Mouse (Mus musculus): ENCODE measurements at regions not wholly inside any gene's neighbourhood (a gene's known extent, or its start where the extent isn't known, plus 50 kb on each side); places are given as distances from the start of the nearest gene placed in this dataset.

GRCm38 (mm10) chr14:80237136-80237535, 253.3 kb downstream of the Olfm4 start:
- H3K36me3 ChIP-seq (replicated peaks), result no peaks in the 10 kb centered on the region
- peaks cover 35% of the 10 kb centered on the region for H3K9me3 ChIP-seq (replicated peaks)
- DNase-seq (ENCODE audit: low spot score) (no peak), ATAC-seq (ENCODE audit: extremely low read depth, insufficient number of reproducible peaks, low FRiP score, poor library complexity, severe bottlenecking) (no peak)
- TF ChIP-seq CTCF (IDR thresholded peaks at IDR 0.05; ENCODE audit: low read depth, low read length), result no peak
- no peak for TF ChIP-seq POLR2AphosphoS5 (IDR thresholded peaks at IDR 0.05; ENCODE audit: insufficient replicate concordance, low read depth, low read length)
- no peak for TF ChIP-seq GATA2 (IDR thresholded peaks at IDR 0.05; ENCODE audit: borderline replicate concordance, low read depth, low read length)
- no peak for TF ChIP-seq TAL1 (conservative IDR thresholded peaks at IDR 0.05; ENCODE audit: low read depth, low read length)
- TF ChIP-seq GATA1 (IDR thresholded peaks at IDR 0.05; ENCODE audit: borderline replicate concordance, low read length), result no peak
- H3K4me1 ChIP-seq (ENCODE audit: insufficient read depth, low read depth, low read length), result no peaks in the 10 kb centered on the region
- H3K4me3 ChIP-seq (ENCODE audit: low read depth, low read length), result no peak overlapping the region
- H3K27me3 ChIP-seq (ENCODE audit: insufficient read depth, low read length), result no peaks in the 10 kb centered on the region

DNA sequence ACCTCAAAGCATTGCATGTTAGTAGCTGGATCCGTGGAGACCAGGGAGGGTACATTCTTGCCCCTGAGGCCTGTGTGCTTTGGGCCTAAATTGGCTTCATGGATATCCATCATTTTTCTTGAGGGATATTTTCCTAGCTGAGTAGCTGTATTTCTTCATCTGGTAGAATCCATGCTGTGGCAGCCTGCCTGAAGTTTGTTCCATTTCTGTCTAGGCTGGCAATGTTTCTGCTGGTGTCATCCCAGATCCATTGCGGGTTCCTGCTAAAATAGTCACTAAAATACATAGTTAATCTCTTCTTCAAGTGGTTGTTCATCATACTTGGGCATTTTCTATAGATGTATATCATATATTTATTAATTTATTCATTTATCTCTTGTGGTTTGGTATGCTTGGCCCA, 253.7 kb downstream of the Olfm4 start:
- no peak for TF ChIP-seq CTCF (IDR thresholded peaks at IDR 0.05; ENCODE audit: low read depth, low read length)
- TF ChIP-seq GATA2 (IDR thresholded peaks at IDR 0.05; ENCODE audit: borderline replicate concordance, low read depth, low read length), result no peak
- Histone ChIP-seq H3K9me3 (replicated peaks) (peaks cover 35% of the 10 kb centered on the region), H3K4me1 (ENCODE audit: insufficient read depth, low read depth, low read length) (no peaks in the 10 kb centered on the region), H3K4me3 (ENCODE audit: low read depth, low read length) (no peak overlapping the region), H3K36me3 (replicated peaks) (no peaks in the 10 kb centered on the region), H3K27me3 (ENCODE audit: insufficient read depth, low read length) (no peaks in the 10 kb centered on the region)
- DNase-seq (ENCODE audit: low spot score) (no peak), ATAC-seq (ENCODE audit: extremely low read depth, insufficient number of reproducible peaks, low FRiP score, poor library complexity, severe bottlenecking) (no peak)

GRCm38 (mm10) chr14:80244640-80245302, 260.9 kb downstream of the Olfm4 start:
- ATAC-seq (ENCODE audit: extremely low read depth, insufficient number of reproducible peaks, low FRiP score, poor library complexity, severe bottlenecking) (no peak), DNase-seq (ENCODE audit: low spot score) (no peak)
- no peak for TF ChIP-seq POLR2AphosphoS5 (IDR thresholded peaks at IDR 0.05; ENCODE audit: insufficient replicate concordance, low read depth, low read length)
- TF ChIP-seq CTCF (IDR thresholded peaks at IDR 0.05; ENCODE audit: low read depth, low read length), result no peak
- no peak for TF ChIP-seq TAL1 (conservative IDR thresholded peaks at IDR 0.05; ENCODE audit: low read depth, low read length)
- TF ChIP-seq GATA1 (IDR thresholded peaks at IDR 0.05; ENCODE audit: borderline replicate concordance, low read length), result no peak
- TF ChIP-seq GATA2 (IDR thresholded peaks at IDR 0.05; ENCODE audit: borderline replicate concordance, low read depth, low read length), result no peak
- Histone ChIP-seq H3K36me3 (replicated peaks) (no peaks in the 10 kb centered on the region), H3K9me3 (replicated peaks) (peaks cover 27% of the 10 kb centered on the region), H3K4me1 (ENCODE audit: insufficient read depth, low read depth, low read length) (no peaks in the 10 kb centered on the region), H3K27me3 (ENCODE audit: insufficient read depth, low read length) (no peaks in the 10 kb centered on the region), H3K4me3 (ENCODE audit: low read depth, low read length) (no peak overlapping the region)

GRCm38 (mm10) chr14:80247575-80247974, 263.7 kb downstream of the Olfm4 start:
- no peaks in the 10 kb centered on the region for H3K27me3 ChIP-seq (ENCODE audit: insufficient read depth, low read length)
- no peak overlapping the region for H3K4me3 ChIP-seq (ENCODE audit: low read depth, low read length)

GRCm38 (mm10) chr14:80249882-80250281, 266.0 kb downstream of the Olfm4 start:
- TF ChIP-seq TAL1 (conservative IDR thresholded peaks at IDR 0.05; ENCODE audit: low read depth, low read length) (no peak), CTCF (IDR thresholded peaks at IDR 0.05; ENCODE audit: low read depth, low read length) (no peak), GATA2 (IDR thresholded peaks at IDR 0.05; ENCODE audit: borderline replicate concordance, low read depth, low read length) (no peak), GATA1 (IDR thresholded peaks at IDR 0.05; ENCODE audit: borderline replicate concordance, low read length) (no peak), POLR2AphosphoS5 (IDR thresholded peaks at IDR 0.05; ENCODE audit: insufficient replicate concordance, low read depth, low read length) (no peak)
- no peak for DNase-seq (ENCODE audit: low spot score)
- Histone ChIP-seq H3K27me3 (ENCODE audit: insufficient read depth, low read length) (no peaks in the 10 kb centered on the region), H3K9me3 (replicated peaks) (peaks cover 30% of the 10 kb centered on the region), H3K4me3 (ENCODE audit: low read depth, low read length) (no peak overlapping the region), H3K36me3 (replicated peaks) (no peaks in the 10 kb centered on the region), H3K4me1 (ENCODE audit: insufficient read depth, low read depth, low read length) (no peaks in the 10 kb centered on the region)
- ATAC-seq (ENCODE audit: extremely low read depth, insufficient number of reproducible peaks, low FRiP score, poor library complexity, severe bottlenecking), result no peak

More at GRCm38 (mm10) chr14:80247575-80247974, 263.7 kb downstream of the Olfm4 start:
- Histone ChIP-seq H3K4me1 (ENCODE audit: insufficient read depth, low read depth, low read length) (no peaks in the 10 kb centered on the region), H3K36me3 (replicated peaks) (no peaks in the 10 kb centered on the region), H3K9me3 (replicated peaks) (peaks cover 22% of the 10 kb centered on the region)
- TF ChIP-seq CTCF (IDR thresholded peaks at IDR 0.05; ENCODE audit: low read depth, low read length) (no peak), TAL1 (conservative IDR thresholded peaks at IDR 0.05; ENCODE audit: low read depth, low read length) (no peak), GATA1 (IDR thresholded peaks at IDR 0.05; ENCODE audit: borderline replicate concordance, low read length) (no peak)
- ATAC-seq (ENCODE audit: extremely low read depth, insufficient number of reproducible peaks, low FRiP score, poor library complexity, severe bottlenecking), result no peak
- no peak for DNase-seq (ENCODE audit: low spot score)

GRCm38 (mm10) chr14:80257086-80257485, 273.2 kb downstream of the Olfm4 start:
- Histone ChIP-seq H3K4me3 (ENCODE audit: low read depth, low read length) (no peak overlapping the region), H3K4me1 (ENCODE audit: insufficient read depth, low read depth, low read length) (no peaks in the 10 kb centered on the region), H3K27me3 (ENCODE audit: insufficient read depth, low read length) (no peaks in the 10 kb centered on the region), H3K9me3 (replicated peaks) (peaks cover 60% of the 10 kb centered on the region), H3K36me3 (replicated peaks) (no peaks in the 10 kb centered on the region)
- TF ChIP-seq CTCF (IDR thresholded peaks at IDR 0.05; ENCODE audit: low read depth, low read length) (no peak), POLR2AphosphoS5 (IDR thresholded peaks at IDR 0.05; ENCODE audit: insufficient replicate concordance, low read depth, low read length) (no peak), GATA2 (IDR thresholded peaks at IDR 0.05; ENCODE audit: borderline replicate concordance, low read depth, low read length) (no peak), TAL1 (conservative IDR thresholded peaks at IDR 0.05; ENCODE audit: low read depth, low read length) (no peak), GATA1 (IDR thresholded peaks at IDR 0.05; ENCODE audit: borderline replicate concordance, low read length) (no peak)
- DNase-seq (ENCODE audit: low spot score) (no peak), ATAC-seq (ENCODE audit: extremely low read depth, insufficient number of reproducible peaks, low FRiP score, poor library complexity, severe bottlenecking) (no peak)
